Mouse (Mus musculus): ENCODE data around the gene Tcta. TPM values are rescaled to one million over a fixed set of nuclear protein-coding genes. Genes with fewer than 3 reads are reported as not detected.
A peak's percentile ranks its signal among the peaks of the same experiment; 100 is the strongest.

Tcta gene
- total and polyA plus RNA-seq, 3 experiments = 3.0 to 8.7 (median 7.3) TPM

DNA sequence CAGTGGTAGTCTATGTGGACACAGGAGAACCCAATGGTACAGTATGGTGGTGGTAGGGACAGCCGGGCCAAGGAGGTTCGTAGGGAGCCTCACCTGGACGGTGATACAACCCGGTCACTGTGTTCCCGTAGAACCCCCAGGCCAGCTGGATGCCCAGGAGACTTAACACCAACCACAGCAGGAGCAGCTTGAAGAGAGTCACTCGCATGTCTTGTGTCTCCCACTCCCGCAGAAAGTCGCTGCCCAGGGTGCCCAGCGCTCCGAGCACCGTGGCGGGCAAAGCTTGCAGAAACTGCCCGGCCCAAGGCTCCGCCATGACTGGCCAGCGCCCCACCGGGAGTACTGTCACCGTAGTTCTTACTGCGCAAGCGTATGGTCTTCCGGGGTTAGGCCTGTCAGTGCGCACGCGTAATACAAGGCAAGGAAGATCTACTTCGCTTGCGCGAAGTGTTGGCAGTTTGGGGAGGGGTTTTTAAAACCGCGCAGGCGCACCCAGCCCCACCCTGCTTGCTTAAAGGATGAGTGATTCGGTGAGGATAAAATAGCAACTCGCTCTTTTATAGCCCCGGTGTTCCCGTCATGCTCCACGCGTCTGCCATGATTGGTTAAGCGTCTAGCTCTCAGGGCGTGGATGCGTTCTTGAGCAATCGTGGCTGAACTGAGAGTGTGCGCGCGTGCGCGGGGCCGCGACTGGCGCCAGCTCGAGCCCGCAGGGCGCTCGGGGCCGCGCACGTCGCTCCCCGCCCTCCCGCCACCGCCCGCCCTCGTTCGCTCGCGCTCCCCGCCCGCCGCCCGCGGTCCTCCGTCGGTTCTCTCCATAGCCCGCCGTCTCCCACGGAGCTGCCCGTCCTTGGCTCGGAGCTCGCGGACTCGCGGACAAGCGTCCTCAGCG is at the start of gene Tcta, which contains the start of gene Rhoa (continued):
- TF ChIP-seq POLR2AphosphoS2 (IDR thresholded peaks at IDR 0.05; ENCODE audit: low read depth, low read length) = peak; percentile 88

DNA sequence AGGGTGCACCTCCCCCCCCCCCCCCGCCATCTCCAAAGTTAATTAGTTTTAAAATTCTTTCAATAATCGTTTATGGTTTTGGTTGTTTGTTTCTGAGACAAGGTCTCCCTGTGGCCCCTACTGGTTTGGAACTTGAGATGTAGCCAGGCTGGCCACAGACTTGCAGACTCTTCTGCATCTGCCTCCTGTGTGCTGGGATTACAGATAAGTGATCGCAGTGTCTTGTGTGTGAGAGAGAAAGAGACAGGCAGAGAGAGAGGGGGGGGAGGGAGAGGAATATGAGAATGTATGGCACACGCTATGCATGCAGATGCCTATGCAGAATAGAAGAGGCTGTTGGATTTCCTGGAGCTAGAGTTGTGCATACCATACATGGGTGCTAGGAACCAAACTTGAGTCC is 43.8 kb upstream of the Tcta start:
- TF ChIP-seq POLR2AphosphoS2 (IDR thresholded peaks at IDR 0.05; ENCODE audit: low read depth, low read length) = no peak
- no peak for TF ChIP-seq POLR2A (IDR thresholded peaks at IDR 0.05; ENCODE audit: low read depth, low read length)
- no peak for TF ChIP-seq MAFK (IDR thresholded peaks at IDR 0.05; ENCODE audit: insufficient replicate concordance, low read length)
- TF ChIP-seq E2F4 (IDR thresholded peaks at IDR 0.05; ENCODE audit: insufficient replicate concordance, low read depth, low read length) = no peak
- no peak for TF ChIP-seq TCF12 (IDR thresholded peaks at IDR 0.05; ENCODE audit: low read depth, low read length)
- TF ChIP-seq NRF1 (IDR thresholded peaks at IDR 0.05; ENCODE audit: low read depth, low read length) = no peak
- no peak for TF ChIP-seq PAX5 (IDR thresholded peaks at IDR 0.05; ENCODE audit: low read length)
- no peak for TF ChIP-seq USF2 (conservative IDR thresholded peaks at IDR 0.05; ENCODE audit: low read depth, low read length)
- no peak for TF ChIP-seq EP300 (IDR thresholded peaks at IDR 0.05; ENCODE audit: low read length)
- TF ChIP-seq USF1 (IDR thresholded peaks at IDR 0.05; ENCODE audit: low read depth, low read length) = no peak
- no peak for TF ChIP-seq HCFC1 (IDR thresholded peaks at IDR 0.05; ENCODE audit: low read depth, low read length)
- no peak for TF ChIP-seq CHD2 (IDR thresholded peaks at IDR 0.05; ENCODE audit: low read length)
- TF ChIP-seq TBP (conservative IDR thresholded peaks at IDR 0.05; ENCODE audit: low read depth, low read length) = no peak
- no peak for TF ChIP-seq CHD1 (IDR thresholded peaks at IDR 0.05; ENCODE audit: low read depth, low read length)
- in situ Hi-C loops (cut with MboI; ENCODE audit: low pct_ligation_motif_present, low pct_unique_long_range_greater_than_20kb, low sequenced_read_pairs) = no loop called here
- H3K27me3 ChIP-seq (replicated peaks) = no peaks in the 10 kb centered on the region
- no peak for DNase-seq (ENCODE audit: extremely low read depth)
- H3K27ac ChIP-seq (ENCODE audit: insufficient read depth, low read depth) = no peak overlapping the region
- H3K9me3 ChIP-seq (replicated peaks; ENCODE audit: low read length) = peaks cover 7% of the 10 kb centered on the region
- H3K4me2 ChIP-seq (ENCODE audit: insufficient read depth, low read depth, poor library complexity, severe bottlenecking) = no peak overlapping the region
- no peak overlapping the region for H3K9ac ChIP-seq (ENCODE audit: insufficient read depth, low read depth)
- H3K4me1 ChIP-seq (ENCODE audit: control insufficient read depth in 1 of 2, insufficient read depth in 2 of 2) = peaks cover 0 to 17% of the 10 kb centered on the region in 2 experiments; a peak in 2 of 4 replicates
- no peak overlapping the region for H3K4me3 ChIP-seq (replicated peaks in 1 of 3; ENCODE audit: low read depth in 2 of 3, low read length in 2 of 3, poor library complexity in 1 of 3)
- H3K79me2 ChIP-seq (replicated peaks; ENCODE audit: control insufficient read depth, extremely low read depth, insufficient read depth, poor library complexity, severe bottlenecking) = peaks cover 24% of the 10 kb centered on the region
- peaks cover 35 to 53% of the 10 kb centered on the region in 2 experiments for H3K36me3 ChIP-seq (replicated peaks in 1 of 2; ENCODE audit: control insufficient read depth in 1 of 2, insufficient read depth in 1 of 2, low read length in 1 of 2)
- dilution Hi-C loops (cut with MboI; ENCODE audit: extremely low pct_ligation_motif_present, extremely low pct_unique_long_range_greater_than_20kb, low sequenced_read_pairs) = no loop called here

DNA sequence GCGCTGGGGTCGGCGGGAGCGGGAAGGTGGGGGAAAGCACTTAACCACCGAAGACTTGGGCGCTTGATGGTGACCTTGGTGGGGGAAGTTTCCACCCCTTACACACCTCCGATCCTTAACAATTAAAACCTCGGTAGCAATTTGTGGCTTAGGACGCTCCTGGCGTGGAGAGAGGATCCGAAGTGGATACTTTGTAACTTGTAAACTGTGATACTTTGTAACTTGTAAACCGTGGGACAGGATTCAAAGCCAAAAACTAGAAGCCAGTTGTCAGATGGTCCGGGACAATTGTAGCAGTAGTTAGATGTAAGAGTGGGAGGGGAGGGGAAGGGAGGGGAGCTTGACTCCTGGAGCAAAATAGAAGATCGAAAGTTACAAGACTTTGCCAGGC is 42.3 kb upstream of the Tcta start:
- peaks cover 24% of the 10 kb centered on the region for H3K79me2 ChIP-seq (replicated peaks; ENCODE audit: control insufficient read depth, extremely low read depth, insufficient read depth, poor library complexity, severe bottlenecking)

More for the DNA sequence above, 42.3 kb upstream of the Tcta start:
- peak overlapping the region; percentile 76 for H3K4me2 ChIP-seq (ENCODE audit: insufficient read depth, low read depth, poor library complexity, severe bottlenecking)
- DNase-seq (ENCODE audit: extremely low read depth) = no peak
- H3K36me3 ChIP-seq (replicated peaks in 1 of 2; ENCODE audit: control insufficient read depth in 1 of 2, insufficient read depth in 1 of 2, low read length in 1 of 2) = peaks cover 24 to 42% of the 10 kb centered on the region in 2 experiments
- peak overlapping the region; percentile 87 to 97 (median 92) for H3K4me3 ChIP-seq (replicated peaks in 1 of 3; ENCODE audit: low read depth in 2 of 3, low read length in 2 of 3, poor library complexity in 1 of 3)
- H3K27ac ChIP-seq (ENCODE audit: insufficient read depth, low read depth) = no peak overlapping the region
- TF ChIP-seq HCFC1 (IDR thresholded peaks at IDR 0.05; ENCODE audit: low read depth, low read length) = no peak
- in situ Hi-C loops (cut with MboI; ENCODE audit: low pct_ligation_motif_present, low pct_unique_long_range_greater_than_20kb, low sequenced_read_pairs) = no loop called here
- peak overlapping the region; percentile 89 for H3K9ac ChIP-seq (ENCODE audit: insufficient read depth, low read depth)
- H3K27me3 ChIP-seq (replicated peaks) = no peaks in the 10 kb centered on the region
- H3K9me3 ChIP-seq (replicated peaks; ENCODE audit: low read length) = peaks cover 7% of the 10 kb centered on the region
- dilution Hi-C loops (cut with MboI; ENCODE audit: extremely low pct_ligation_motif_present, extremely low pct_unique_long_range_greater_than_20kb, low sequenced_read_pairs) = no loop called here
- H3K4me1 ChIP-seq (ENCODE audit: control insufficient read depth in 1 of 2, insufficient read depth in 2 of 2) = peaks cover 0 to 20% of the 10 kb centered on the region in 2 experiments; a peak in 2 of 4 replicates
